Mouse (Mus musculus): ENCODE measurements around the gene Doc2a. TPM values are rescaled to one million over a fixed set of nuclear protein-coding genes. Genes with fewer than 3 reads are reported as not detected.

The Doc2a gene
- polyA plus RNA-seq (2016; fragmentation: Nextera tagmentation; extraction: Ambion mirVana): 6.6 and 8.4 TPM in 2 replicates

DNA sequence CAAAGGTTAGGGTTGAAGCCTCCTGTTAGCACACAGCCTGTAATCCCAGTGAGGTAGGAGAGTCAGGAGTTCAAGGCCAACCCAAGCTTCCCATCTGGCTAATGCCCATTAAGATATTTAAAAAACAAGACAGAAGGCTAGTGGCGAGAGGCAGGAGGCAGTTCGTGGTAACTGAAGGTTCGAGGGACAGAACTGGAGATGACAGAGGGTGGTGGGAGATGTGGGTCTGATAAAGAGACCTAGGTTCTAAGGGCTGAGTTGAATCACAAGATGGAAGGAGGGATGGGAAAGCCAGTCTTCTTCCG is at the start of gene Doc2a:
Gene Doc2a (plus strand): TSS at position 301 of the 305 bp plus-strand sequence.
- Histone ChIP-seq H3K27me3 (ENCODE audit: low read depth, poor library complexity, severe bottlenecking) (peaks cover 57% of the 10 kb centered on the region), H3K27ac (replicated peaks) (peak within 1 kb of the TSS; percentile 89), H3K36me3 (peaks cover 17% of the 10 kb centered on the region), H3K4me3 (peak within 1 kb of the TSS; percentile 82), H3K9me3 (replicated peaks) (no peaks in the 10 kb centered on the region), H3K4me1 (peaks cover 43% of the 10 kb centered on the region)
- 26% methylated on average over 4 of the region's 4 CpGs for WGBS
- DNase-seq (ENCODE audit: low spot score): no peak

DNA sequence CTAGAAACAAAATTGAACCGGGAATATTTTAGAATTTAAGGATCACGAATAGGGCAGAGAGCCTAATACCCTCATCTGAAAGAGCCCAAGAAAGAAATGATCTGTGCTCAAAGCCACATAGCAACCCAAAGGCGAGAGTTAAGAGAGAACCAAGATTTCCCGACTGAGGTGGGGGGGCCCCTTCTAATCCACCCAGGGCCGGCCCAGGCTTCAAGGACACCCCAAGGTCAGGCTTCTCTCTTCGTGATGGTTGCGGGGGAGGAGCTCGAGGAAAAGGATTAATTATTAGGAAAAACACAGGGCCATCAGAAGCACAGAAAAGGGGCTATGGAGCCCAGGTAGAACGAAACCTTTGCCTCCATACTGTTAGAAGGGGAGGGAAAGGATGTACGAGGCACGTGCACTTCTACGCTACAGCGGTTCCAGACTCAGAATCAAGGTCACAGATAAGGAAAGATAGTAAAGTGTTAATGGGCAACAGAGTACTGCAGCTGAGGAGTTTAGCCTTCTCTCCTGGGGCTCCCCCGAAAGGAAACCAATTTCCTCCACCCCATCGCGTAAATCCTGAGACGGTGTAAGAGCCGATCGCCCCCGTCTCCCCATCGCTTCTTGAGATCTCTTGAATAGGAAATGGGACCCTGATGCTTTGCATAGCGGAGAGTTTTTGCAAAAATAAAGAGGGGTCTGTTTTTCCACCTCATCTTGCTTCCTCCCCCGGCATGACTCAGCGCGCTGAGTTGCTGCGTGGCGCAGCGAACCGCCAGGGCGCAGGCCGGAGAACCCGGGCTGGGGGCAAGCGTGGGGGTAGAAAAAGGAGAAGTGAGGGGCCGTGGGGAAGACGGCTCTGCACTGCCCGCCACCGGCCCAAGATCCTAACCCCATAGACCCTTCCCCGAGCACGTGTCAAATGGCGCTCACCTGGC is 48.8 kb upstream of the Doc2a start:
- WGBS: under 1% methylated on average over 40 of the region's 40 CpGs
- H3K27ac ChIP-seq (replicated peaks): peak overlapping the region; percentile 97
- H3K27me3 ChIP-seq (ENCODE audit: low read depth, poor library complexity, severe bottlenecking): no peaks in the 10 kb centered on the region
- peak overlapping the region; percentile 96 for H3K4me3 ChIP-seq
- no peak for DNase-seq (ENCODE audit: low spot score)
- H3K36me3 ChIP-seq: peaks cover 71% of the 10 kb centered on the region
- H3K4me1 ChIP-seq: peaks cover 52% of the 10 kb centered on the region
- H3K9me3 ChIP-seq (replicated peaks): no peaks in the 10 kb centered on the region

DNA sequence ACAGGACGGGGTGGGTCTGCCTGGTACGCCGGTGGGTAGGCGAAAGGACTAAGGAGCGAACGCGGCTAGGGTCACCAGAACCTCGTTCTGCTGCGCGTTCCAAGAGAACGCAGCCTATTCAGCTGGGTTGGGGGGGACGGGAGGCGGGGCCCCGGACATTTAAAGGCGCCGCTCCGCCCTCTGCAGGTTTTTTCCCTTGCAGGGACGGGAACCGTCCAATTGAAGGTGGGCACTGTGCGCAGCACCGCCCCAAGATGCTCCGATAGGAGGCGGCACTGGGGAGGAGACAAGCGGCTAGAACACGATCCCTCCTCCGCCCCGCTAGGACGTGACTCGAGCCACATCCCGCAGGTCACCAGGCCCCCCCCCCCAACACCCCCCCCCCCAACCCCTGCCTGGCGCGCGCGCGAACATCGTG is 48.2 kb upstream of the Doc2a start:
- Histone ChIP-seq H3K27me3 (ENCODE audit: low read depth, poor library complexity, severe bottlenecking) (no peaks in the 10 kb centered on the region), H3K4me3 (peak overlapping the region; percentile 96), H3K9me3 (replicated peaks) (no peaks in the 10 kb centered on the region), H3K4me1 (peaks cover 50% of the 10 kb centered on the region), H3K36me3 (peaks cover 73% of the 10 kb centered on the region), H3K27ac (replicated peaks) (peak overlapping the region; percentile 97)
- under 1% methylated on average over 32 of the region's 36 CpGs for WGBS
- DNase-seq (ENCODE audit: low spot score): peak; percentile 97

DNA sequence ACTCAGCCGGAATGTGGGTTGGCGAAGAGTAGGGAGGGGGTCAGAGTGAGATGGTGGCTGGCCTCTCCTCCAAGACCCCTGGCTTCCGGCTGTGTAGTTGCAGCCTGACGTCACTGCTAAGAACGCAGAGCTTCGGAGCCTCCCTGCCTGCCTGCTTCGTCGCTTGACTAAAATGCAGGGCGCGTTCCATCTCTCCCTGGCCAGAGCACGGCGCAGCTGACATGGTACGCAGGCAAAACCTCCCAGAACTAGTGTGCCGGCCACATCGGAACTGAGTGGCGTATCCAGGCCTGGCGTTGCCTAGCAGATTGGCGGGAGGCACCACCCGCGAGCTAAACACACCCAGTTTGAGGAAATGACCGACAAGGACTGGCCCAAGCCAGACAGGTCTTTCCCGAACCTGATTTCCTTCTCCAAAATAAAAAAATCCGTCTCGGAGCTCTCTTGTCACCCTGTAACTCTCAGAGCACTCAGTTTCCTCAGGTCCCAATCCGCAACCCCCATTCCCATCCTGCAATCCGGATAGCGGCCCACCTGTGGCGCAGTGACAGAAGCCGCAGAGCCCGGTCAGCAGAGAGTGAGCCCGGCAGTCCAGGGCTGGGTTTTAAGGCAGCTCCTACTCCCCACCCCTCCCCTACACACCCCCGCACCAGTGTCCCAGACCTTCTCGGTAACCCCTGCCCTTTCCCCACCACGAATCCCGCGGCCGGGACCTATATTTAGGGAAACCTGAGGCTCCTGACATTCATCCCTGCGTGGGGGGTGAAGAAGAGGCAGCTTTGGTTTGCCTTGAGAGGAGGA is 47.5 kb upstream of the Doc2a start:
- under 1% methylated on average over 38 of the region's 38 CpGs for WGBS

DNA sequence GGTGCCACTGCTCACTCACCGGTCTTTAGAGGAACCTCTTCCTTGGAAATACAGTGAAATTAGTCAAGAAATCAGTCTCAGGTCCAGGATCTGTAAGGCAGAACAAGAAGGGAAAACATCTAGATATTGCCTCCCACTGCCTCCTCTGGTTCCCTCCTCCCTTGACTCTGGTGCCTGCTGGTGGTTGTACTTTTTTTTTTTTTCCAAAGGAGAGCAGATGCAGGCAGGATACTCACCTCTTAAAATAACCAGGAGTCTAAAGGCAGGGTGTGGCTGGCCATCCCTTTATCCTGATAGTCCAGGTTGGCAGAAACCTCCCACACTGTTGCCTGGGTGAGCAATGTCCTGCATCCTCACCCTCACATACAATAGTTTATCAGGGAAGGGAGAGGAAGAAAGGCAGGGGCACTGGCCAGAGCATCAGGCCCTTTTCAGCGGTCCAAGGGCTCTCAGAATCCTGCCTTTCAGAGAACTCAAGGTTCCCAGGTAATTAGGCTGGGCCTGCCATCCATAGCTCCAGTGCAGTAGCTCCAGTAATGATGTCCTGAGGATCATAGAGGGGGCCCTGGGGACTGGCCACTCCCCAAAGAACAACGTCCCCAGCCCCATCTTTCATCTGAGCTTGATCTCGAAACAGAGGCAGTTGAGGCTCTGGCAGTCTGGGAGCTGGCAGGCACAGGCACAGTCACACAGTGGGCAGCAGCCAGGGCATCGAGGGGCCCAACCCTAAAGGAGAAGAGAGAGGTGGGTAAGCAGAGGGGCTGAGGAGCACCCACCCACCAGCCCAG is 46.8 kb upstream of the Doc2a start:
- H3K9me3 ChIP-seq (replicated peaks): no peaks in the 10 kb centered on the region
- H3K27ac ChIP-seq (replicated peaks): peak overlapping the region; percentile 97
- peak overlapping the region; percentile 96 for H3K4me3 ChIP-seq
- peaks cover 47% of the 10 kb centered on the region for H3K4me1 ChIP-seq
- WGBS: 44% methylated on average over 5 of the region's 5 CpGs
- no peak for DNase-seq (ENCODE audit: low spot score)
- H3K36me3 ChIP-seq: peaks cover 72% of the 10 kb centered on the region
- no peaks in the 10 kb centered on the region for H3K27me3 ChIP-seq (ENCODE audit: low read depth, poor library complexity, severe bottlenecking)

More for the DNA sequence above, 47.5 kb upstream of the Doc2a start:
- H3K36me3 ChIP-seq: peaks cover 73% of the 10 kb centered on the region
- no peak for DNase-seq (ENCODE audit: low spot score)
- H3K4me3 ChIP-seq: peak overlapping the region; percentile 96
- H3K27me3 ChIP-seq (ENCODE audit: low read depth, poor library complexity, severe bottlenecking): no peaks in the 10 kb centered on the region
- peaks cover 50% of the 10 kb centered on the region for H3K4me1 ChIP-seq
- no peaks in the 10 kb centered on the region for H3K9me3 ChIP-seq (replicated peaks)
- peak overlapping the region; percentile 97 for H3K27ac ChIP-seq (replicated peaks)

DNA sequence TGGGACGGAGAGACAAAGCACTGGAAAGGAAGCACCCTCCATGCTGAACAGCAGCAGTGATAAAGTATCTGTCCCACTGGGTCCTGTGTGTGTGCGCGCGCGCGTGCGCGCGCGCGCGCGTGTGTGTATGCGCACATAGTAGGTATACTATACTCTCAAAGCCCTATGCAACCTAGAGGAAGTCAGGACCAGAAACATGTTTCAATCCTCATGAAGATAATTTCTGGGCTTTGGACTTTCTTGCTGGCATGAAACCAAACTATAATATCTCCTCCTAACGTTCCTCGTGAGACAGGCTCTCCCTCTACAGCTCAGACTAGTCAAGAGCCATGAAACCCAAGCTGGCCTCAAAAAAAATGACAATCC is 46.2 kb upstream of the Doc2a start:
- Histone ChIP-seq H3K27me3 (ENCODE audit: low read depth, poor library complexity, severe bottlenecking) (no peaks in the 10 kb centered on the region), H3K9me3 (replicated peaks) (no peaks in the 10 kb centered on the region), H3K4me1 (peaks cover 42% of the 10 kb centered on the region), H3K4me3 (no peak overlapping the region), H3K27ac (replicated peaks) (peak overlapping the region; percentile 97), H3K36me3 (peaks cover 72% of the 10 kb centered on the region)
- no peak for DNase-seq (ENCODE audit: low spot score)
- 95% methylated on average over 16 of the region's 16 CpGs for WGBS

DNA sequence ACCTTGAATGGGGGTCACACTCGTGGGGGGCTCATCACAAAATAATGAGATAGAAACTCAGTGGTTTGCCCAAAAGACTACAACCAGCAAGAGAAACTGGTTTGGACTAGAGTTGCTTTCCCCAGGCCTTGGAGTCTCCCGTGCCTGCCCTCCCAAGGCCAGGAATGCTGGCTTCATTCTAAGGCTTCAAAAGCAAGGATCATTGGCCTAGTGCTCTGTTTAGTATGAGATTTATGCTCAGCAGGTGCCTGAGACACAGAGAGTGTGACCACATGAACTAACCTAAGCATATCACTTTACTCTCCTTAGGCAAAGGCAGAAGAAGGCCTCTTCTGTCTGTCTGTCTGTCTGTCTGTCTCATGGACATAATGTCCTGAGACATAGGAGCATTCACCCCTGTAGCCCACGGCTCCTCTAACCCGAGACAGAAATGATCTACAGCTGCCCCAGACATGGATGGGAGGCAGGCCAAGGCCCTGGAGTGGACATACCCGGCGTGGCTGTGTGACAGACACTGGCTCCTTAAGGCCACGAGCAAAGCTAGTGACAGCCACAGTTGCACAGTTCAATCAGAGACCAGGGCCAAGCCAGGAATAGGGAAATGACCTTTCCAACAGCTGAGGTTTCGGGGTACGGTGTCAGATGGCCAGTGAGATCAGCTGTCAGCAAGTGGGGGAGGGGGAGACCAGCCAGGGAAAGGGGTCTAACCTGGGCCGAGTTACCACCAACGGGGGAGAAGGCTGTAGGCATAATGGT is 44.9 kb upstream of the Doc2a start:
- 89% methylated on average over 11 of the region's 11 CpGs for WGBS
- Histone ChIP-seq H3K4me3 (no peak overlapping the region), H3K36me3 (peaks cover 72% of the 10 kb centered on the region), H3K9me3 (replicated peaks) (no peaks in the 10 kb centered on the region), H3K4me1 (peaks cover 33% of the 10 kb centered on the region), H3K27me3 (ENCODE audit: low read depth, poor library complexity, severe bottlenecking) (no peaks in the 10 kb centered on the region), H3K27ac (replicated peaks) (no peak overlapping the region)
- no peak for DNase-seq (ENCODE audit: low spot score)

DNA sequence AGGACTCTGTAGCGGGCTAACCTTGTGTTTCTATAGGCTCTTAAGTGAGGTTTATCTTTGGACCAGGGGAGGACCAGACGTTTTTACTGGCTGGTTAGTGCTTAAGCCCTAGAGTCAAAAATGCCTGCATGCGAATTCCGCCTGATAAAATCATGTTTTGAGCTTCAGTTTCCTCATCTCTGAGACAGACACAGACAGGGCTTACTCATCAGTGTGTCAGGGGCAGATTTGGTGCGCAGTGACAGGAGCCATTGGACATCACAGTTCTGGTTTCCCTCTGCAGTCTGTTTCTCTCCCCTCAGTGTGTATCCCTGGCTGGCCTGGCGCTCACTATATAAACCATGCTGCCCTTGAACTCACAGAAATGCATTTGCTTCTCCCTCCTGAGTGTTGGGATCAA is 44.0 kb upstream of the Doc2a start:
- Histone ChIP-seq H3K4me3 (no peak overlapping the region), H3K36me3 (peaks cover 70% of the 10 kb centered on the region)

DNA sequence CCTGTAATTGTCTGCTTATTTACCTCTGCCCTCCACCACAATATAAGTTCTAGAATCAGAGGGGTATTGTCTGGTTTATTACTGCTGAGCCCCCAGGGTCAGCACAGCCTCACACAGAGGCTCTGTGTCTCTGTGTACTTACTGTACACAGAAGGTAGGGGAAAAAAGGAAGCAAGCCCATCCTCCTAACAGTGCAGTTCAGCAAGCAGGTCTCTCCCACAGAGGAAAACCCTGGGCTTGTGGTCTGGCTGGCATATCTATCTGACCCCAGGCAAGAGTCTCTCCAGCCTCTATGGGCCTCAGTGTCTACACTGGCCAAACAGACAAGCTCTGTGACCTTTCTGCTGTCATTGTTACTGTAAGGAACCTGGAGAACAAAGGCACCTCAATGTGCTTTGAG is 43.5 kb upstream of the Doc2a start:
- Histone ChIP-seq H3K4me1 (peaks cover 36% of the 10 kb centered on the region), H3K36me3 (peaks cover 70% of the 10 kb centered on the region), H3K9me3 (replicated peaks) (no peaks in the 10 kb centered on the region), H3K4me3 (no peak overlapping the region), H3K27me3 (ENCODE audit: low read depth, poor library complexity, severe bottlenecking) (no peaks in the 10 kb centered on the region), H3K27ac (replicated peaks) (no peak overlapping the region)
- no peak for DNase-seq (ENCODE audit: low spot score)

More for the DNA sequence above, 44.0 kb upstream of the Doc2a start:
- Histone ChIP-seq H3K27me3 (ENCODE audit: low read depth, poor library complexity, severe bottlenecking) (no peaks in the 10 kb centered on the region), H3K9me3 (replicated peaks) (no peaks in the 10 kb centered on the region), H3K4me1 (peaks cover 33% of the 10 kb centered on the region), H3K27ac (replicated peaks) (no peak overlapping the region)
- no peak for DNase-seq (ENCODE audit: low spot score)
- WGBS: 93% methylated on average over 6 of the region's 6 CpGs

DNA sequence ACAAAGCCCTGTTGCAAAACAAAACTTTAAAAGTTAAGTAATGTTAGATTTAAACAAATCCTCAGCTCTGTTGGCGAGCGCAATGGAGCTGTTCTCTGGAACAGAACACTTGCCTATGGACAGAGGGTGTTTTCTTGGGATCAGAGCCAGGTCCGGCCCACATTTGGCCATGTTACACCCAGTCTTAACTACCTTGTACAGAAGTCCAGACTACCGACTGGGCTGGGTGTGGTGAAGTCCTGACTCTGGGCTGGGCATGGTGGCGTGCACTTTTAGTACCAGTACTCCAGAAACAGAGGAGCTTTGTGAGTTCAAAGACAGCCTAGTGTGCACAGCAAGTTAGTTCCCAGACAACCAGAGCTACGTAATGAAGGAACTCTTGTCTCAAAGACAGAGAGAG is 40.3 kb upstream of the Doc2a start:
- H3K4me3 ChIP-seq: peak overlapping the region; percentile 71; the same call in 1 of the 2 replicates
- H3K36me3 ChIP-seq: peaks cover 56% of the 10 kb centered on the region
- H3K9me3 ChIP-seq (replicated peaks): no peaks in the 10 kb centered on the region
- 92% methylated on average over 6 of the region's 6 CpGs for WGBS
- peaks cover 29% of the 10 kb centered on the region for H3K4me1 ChIP-seq
- H3K27me3 ChIP-seq (ENCODE audit: low read depth, poor library complexity, severe bottlenecking): no peaks in the 10 kb centered on the region
- no peak for DNase-seq (ENCODE audit: low spot score)
- no peak overlapping the region for H3K27ac ChIP-seq (replicated peaks)

DNA sequence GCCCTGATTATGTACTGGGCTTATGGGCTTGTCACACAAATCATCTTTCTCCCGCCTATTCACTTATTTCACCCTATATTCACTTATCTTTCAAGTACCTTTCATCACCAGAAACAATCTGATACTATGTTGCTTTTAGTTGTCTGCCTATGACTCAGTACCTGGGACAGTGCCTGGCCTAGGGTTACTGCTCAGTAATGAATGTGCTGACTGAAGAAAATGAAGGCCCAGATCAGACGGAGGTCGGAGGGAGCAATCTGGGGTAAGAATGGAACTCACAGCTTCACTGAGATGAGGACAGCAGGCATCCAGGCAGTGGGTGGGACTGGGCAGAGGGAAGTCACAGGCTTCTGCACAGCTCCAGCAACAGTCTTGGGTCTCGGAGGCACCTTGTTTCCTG is 39.8 kb upstream of the Doc2a start:
- peak overlapping the region; percentile 71 for H3K4me3 ChIP-seq
- no peak for DNase-seq (ENCODE audit: low spot score)

More for the DNA sequence above, 39.8 kb upstream of the Doc2a start:
- WGBS: 85% methylated on average over 4 of the region's 4 CpGs
- peaks cover 52% of the 10 kb centered on the region for H3K36me3 ChIP-seq
- no peaks in the 10 kb centered on the region for H3K9me3 ChIP-seq (replicated peaks)
- H3K27me3 ChIP-seq (ENCODE audit: low read depth, poor library complexity, severe bottlenecking): no peaks in the 10 kb centered on the region
- H3K27ac ChIP-seq (replicated peaks): peak overlapping the region; percentile 94
- H3K4me1 ChIP-seq: peaks cover 29% of the 10 kb centered on the region
